Mouse (Mus musculus) embryonic facial prominence, embryonic 11.5 days (tissue): ENCODE results near the gene Elavl3. TPM values are rescaled to one million over a fixed set of nuclear protein-coding genes. Genes with fewer than 3 reads are reported as not detected.

Experiments used
- ATAC-seq: fragments of 200-750 bp; cut with Nextera tagmentation; replicated peaks from 2 replicates; pipeline ENCODE4 v1.8.0; 2017; ENCODE audit warnings: low read depth; ENCODE audit not compliant: insufficient number of reproducible peaks, low FRiP score, low TSS enrichment
- DNase-seq: peaks from one replicate; pipeline ENCODE4 v3.0.0-alpha.2; 2015; ENCODE audit warnings: low spot score
- H3K27ac ChIP-seq: fragments of 300-500 bp; sonication (generic); replicated peaks from 2 replicates; pipeline ENCODE4 v1.5.1; 2014; ENCODE audit warnings: mild to moderate bottlenecking, low read depth, low read length, control low read depth
- H3K27me3 ChIP-seq: fragments of 300-500 bp; sonication (generic); 2 replicates; pipeline ENCODE4 v1.6.1; 2014; ENCODE audit warnings: mild to moderate bottlenecking, low read length, moderate library complexity, mixed read lengths; ENCODE audit not compliant: control insufficient read depth, insufficient read depth
- H3K36me3 ChIP-seq: fragments of 300-500 bp; sonication (generic); replicated peaks from 2 replicates; pipeline ENCODE4 v1.6.1; 2014; ENCODE audit warnings: low read depth, mild to moderate bottlenecking, low read length, moderate library complexity, mixed read lengths; ENCODE audit not compliant: control insufficient read depth, insufficient read depth
- H3K4me1 ChIP-seq: fragments of 300-500 bp; sonication (generic); 2 replicates; pipeline ENCODE4 v1.6.1; 2014; ENCODE audit warnings: low read length, mixed read lengths; ENCODE audit not compliant: control insufficient read depth, insufficient read depth
- H3K4me2 ChIP-seq: fragments of 300-500 bp; sonication (generic); 2 replicates; pipeline ENCODE4 v1.6.1; 2014; ENCODE audit warnings: low read depth, mild to moderate bottlenecking, control low read depth, low read length, moderate library complexity
- H3K4me3 ChIP-seq: fragments of 300-500 bp; sonication (generic); 2 replicates; pipeline ENCODE4 v1.5.1; 2014; ENCODE audit warnings: low read depth, low read length, control low read depth
- H3K9ac ChIP-seq: fragments of 300-500 bp; sonication (generic); replicated peaks from 2 replicates; pipeline ENCODE4 v1.6.1; 2014; ENCODE audit warnings: mild to moderate bottlenecking, control low read depth, low read length
- H3K9me3 ChIP-seq: fragments of 300-500 bp; sonication (generic); replicated peaks from 2 replicates; pipeline ENCODE4 v1.6.1; 2016; ENCODE audit warnings: mild to moderate bottlenecking, low read length, inconsistent platforms, mixed read lengths; ENCODE audit not compliant: control insufficient read depth
- WGBS: fragments of 180-500 bp; shearing (Covaris S2); extraction: QIAGEN DNeasy Blood & Tissue Kit; methylation state at CpG from one replicate; pipeline ENCODE4 v1.1.7; 2014; 5-methylcytosine and 5-hydroxymethylcytosine counted together
- polyA plus RNA-seq: library from polyadenylated mRNA; unstranded; fragments of >200 nt; fragmentation: Nextera tagmentation; extraction: Ambion mirVana; gene quantifications from 2 replicates; pipeline ENCODE4 v1.2.1, GENCODE M21; 2014

The Elavl3 gene
- polyA plus RNA-seq, 1 experiment from 2014 or later, result 11.2 TPM

GRCm38 (mm10) chr9:22017208-22017825 lies 34.5 kb downstream of the Elavl3 start:
- Histone ChIP-seq H3K36me3 (peaks cover 8% of the 10 kb centered on the region), H3K9ac (no peak overlapping the region), H3K4me2 (no peak overlapping the region), H3K4me1 (no peaks in the 10 kb centered on the region), H3K4me3 (no peak overlapping the region), H3K9me3 (no peaks in the 10 kb centered on the region), H3K27ac (no peak overlapping the region), H3K27me3 (no peaks in the 10 kb centered on the region)
- DNase-seq (no peak), ATAC-seq (no peak)
- 79% methylated on average over 7 of the region's 7 CpGs for WGBS

DNA sequence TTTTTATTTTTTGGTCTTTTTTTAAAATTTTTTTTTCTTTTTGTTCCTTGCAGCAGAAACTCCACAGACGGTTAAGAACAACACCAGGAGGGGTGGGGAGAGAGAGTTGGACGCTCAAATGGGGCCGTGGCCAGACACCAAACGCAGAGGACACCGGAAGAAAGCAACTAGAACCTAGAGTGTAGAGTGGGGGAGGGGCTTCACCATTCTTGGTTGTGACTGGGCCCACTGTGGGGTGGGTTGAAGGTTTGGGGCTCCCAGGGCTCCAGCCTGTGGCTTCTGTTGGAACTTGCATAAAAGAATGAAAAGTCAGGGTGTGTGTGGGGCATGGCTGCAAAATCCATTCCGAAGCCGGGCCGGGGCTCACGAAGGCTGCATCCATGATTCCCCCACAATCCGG lies 35.6 kb downstream of the Elavl3 start:
- no peak overlapping the region for H3K4me3 ChIP-seq
- peaks cover 13% of the 10 kb centered on the region for H3K36me3 ChIP-seq
- 66% methylated on average over 10 of the region's 10 CpGs for whole genome bisulfite sequencing
- no peaks in the 10 kb centered on the region for H3K4me1 ChIP-seq
- H3K4me2 ChIP-seq, result no peak overlapping the region
- H3K27ac ChIP-seq, result no peak overlapping the region
- no peaks in the 10 kb centered on the region for H3K9me3 ChIP-seq
- H3K27me3 ChIP-seq, result no peaks in the 10 kb centered on the region
- H3K9ac ChIP-seq, result no peak overlapping the region
- ATAC-seq (no peak), DNase-seq (no peak)

- no peak for DNase-seq
- ATAC-seq, result no peak
- Histone ChIP-seq H3K27ac (no peak overlapping the region), H3K27me3 (no peaks in the 10 kb centered on the region), H3K36me3 (peaks cover 19% of the 10 kb centered on the region), H3K4me1 (no peaks in the 10 kb centered on the region), H3K4me3 (no peak overlapping the region), H3K9me3 (no peaks in the 10 kb centered on the region), H3K4me2 (no peak overlapping the region), H3K9ac (no peak overlapping the region)
- WGBS, result 93% methylated on average over 13 of the region's 13 CpGs
Observed at GRCm38 (mm10) chr9:22012731-22013130, 39.1 kb downstream of the Elavl3 start.

DNA sequence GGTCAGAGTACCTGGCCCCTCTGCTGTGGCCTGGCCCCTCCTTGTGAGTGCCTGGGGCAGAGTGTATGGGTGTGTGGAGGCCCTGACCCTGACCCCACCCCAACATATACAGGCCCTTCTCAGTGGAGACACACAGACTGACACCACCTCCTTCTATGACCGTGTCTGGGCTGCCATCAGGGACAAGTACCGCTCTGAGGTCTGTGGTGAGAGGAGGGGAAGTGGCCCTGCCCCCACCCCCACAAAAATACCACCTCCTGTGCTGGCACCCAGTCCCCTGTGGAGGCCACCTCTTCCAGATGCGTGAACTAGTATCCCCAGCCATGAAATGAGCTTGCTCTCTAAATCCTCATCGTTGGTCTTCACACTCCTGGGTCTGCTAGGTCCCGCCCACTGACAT lies 40.8 kb downstream of the Elavl3 start:
- H3K4me1 ChIP-seq, result no peaks in the 10 kb centered on the region
- H3K27me3 ChIP-seq, result no peaks in the 10 kb centered on the region
- 91% methylated on average over 5 of the region's 5 CpGs for WGBS
- H3K9ac ChIP-seq, result no peak overlapping the region
- H3K9me3 ChIP-seq, result no peaks in the 10 kb centered on the region
- ATAC-seq, result peak; percentile 31
- H3K4me2 ChIP-seq, result no peak overlapping the region
- peaks cover 19% of the 10 kb centered on the region for H3K36me3 ChIP-seq
- no peak overlapping the region for H3K4me3 ChIP-seq
- no peak for DNase-seq
- H3K27ac ChIP-seq, result no peak overlapping the region

GRCm38 (mm10) chr9:22004546-22004945 lies 47.3 kb downstream of the Elavl3 start:
- Histone ChIP-seq H3K4me3 (no peak overlapping the region), H3K4me1 (no peaks in the 10 kb centered on the region), H3K27ac (no peak overlapping the region), H3K4me2 (no peak overlapping the region; the same call in 1 of the 2 replicates), H3K36me3 (no peaks in the 10 kb centered on the region; the same call in 1 of the 2 replicates), H3K9me3 (no peaks in the 10 kb centered on the region), H3K27me3 (no peaks in the 10 kb centered on the region), H3K9ac (no peak overlapping the region)
- DNase-seq (no peak), ATAC-seq (no peak)
- WGBS, result 91% methylated on average over 12 of the region's 12 CpGs

- no peaks in the 10 kb centered on the region for H3K9me3 ChIP-seq
- no peaks in the 10 kb centered on the region for H3K4me1 ChIP-seq
- peak overlapping the region; percentile 71 for H3K9ac ChIP-seq
- no peaks in the 10 kb centered on the region for H3K27me3 ChIP-seq
- peak overlapping the region; percentile 85 for H3K4me2 ChIP-seq
- H3K36me3 ChIP-seq, result no peaks in the 10 kb centered on the region
- H3K27ac ChIP-seq, result no peak overlapping the region
- peak; percentile 45 for DNase-seq
- WGBS, result under 1% methylated on average over 18 of the region's 18 CpGs
- no peak for ATAC-seq
- peak overlapping the region; percentile 68 for H3K4me3 ChIP-seq
Observed at GRCm38 (mm10) chr9:22003163-22003554, 48.7 kb downstream of the Elavl3 start.

DNA sequence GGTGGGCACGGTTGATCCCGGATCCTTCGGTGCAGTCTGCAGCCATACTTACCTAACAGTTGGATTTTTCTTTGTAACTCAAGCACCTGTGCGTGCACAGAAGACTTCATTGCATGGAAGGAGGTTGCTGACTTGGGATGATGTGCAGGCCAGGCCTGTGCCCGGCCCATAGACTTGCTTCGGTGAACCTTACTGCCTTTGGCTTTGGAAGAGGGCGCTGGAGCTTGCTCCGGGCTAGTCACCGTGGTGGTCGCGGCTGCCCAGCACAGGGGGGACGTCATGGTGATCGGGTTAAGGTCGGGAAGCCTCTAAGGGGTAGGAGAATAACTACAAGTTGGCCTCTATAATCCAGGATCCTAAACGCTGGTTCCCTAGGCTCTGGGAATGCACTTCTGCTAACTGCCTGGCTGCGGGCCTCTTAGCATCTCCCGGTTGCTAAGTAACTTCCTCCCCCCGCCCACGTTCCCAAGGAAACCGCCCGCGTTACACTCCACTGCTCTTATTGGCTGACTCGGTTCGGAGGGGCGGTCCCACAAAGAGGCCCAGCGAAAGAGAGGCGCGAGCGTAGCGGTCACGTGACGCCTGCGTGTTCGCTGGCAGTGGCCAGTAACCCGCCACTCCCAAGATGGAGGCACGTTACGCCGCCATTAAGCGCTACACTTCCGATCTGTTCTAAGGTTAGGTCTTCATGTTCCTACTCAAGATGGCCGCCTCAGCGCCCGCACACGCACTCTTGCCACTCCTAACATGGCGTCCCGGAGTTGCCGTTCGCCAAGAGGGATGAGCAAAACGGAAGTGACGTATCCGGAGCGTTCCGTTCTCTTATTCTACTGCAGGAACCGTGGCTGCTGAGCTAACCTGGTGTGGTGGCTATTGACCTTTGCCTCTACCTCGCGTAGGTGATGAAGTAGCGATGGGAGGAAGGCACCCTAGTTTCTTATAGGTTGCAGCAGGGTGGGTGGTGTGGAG lies 49.3 kb downstream of the Elavl3 start, which contains the start of the genes Ccdc151 and Prkcsh:
Gene Ccdc151, minus strand, starts transcription at position 441 of the 969 bp plus-strand sequence.
Gene Prkcsh, plus strand, starts transcription at position 613 of the 969 bp plus-strand sequence.
- Histone ChIP-seq H3K9me3 (no peaks in the 10 kb centered on the region), H3K9ac (peak within 1 kb of the TSS; percentile 71), H3K36me3 (no peaks in the 10 kb centered on the region), H3K4me1 (no peaks in the 10 kb centered on the region), H3K27me3 (no peaks in the 10 kb centered on the region), H3K4me2 (peak within 1 kb of the TSS; percentile 85), H3K4me3 (peak within 1 kb of the TSS; percentile 68), H3K27ac (no peak within 1 kb of the TSS)
- DNase-seq (peak; percentile 100), ATAC-seq (peak; percentile 99)
- 6% methylated on average over 55 of the region's 57 CpGs for WGBS

GRCm38 (mm10) chr9:22001633-22002032 lies 50.2 kb downstream of the Elavl3 start:
- DNase-seq (no peak), ATAC-seq (no peak)
- 84% methylated on average over 4 of the region's 4 CpGs for WGBS
- no peak overlapping the region for H3K27ac ChIP-seq
- H3K4me2 ChIP-seq, result no peak overlapping the region
- H3K9me3 ChIP-seq, result no peaks in the 10 kb centered on the region
- no peaks in the 10 kb centered on the region for H3K36me3 ChIP-seq
- no peaks in the 10 kb centered on the region for H3K4me1 ChIP-seq
- no peaks in the 10 kb centered on the region for H3K27me3 ChIP-seq
- H3K4me3 ChIP-seq, result no peak overlapping the region
- no peak overlapping the region for H3K9ac ChIP-seq
